Mouse (Mus musculus) heart, adult 2 months (tissue): ENCODE data around the gene Fam53b.

Experiments
- CTCF ChIP-seq: fragments of 200-600 bp; IDR thresholded peaks from 2 replicates; pipeline ENCODE4 v1.8.1; 2022; ENCODE audit warnings: antibody characterized with exemption, mild to moderate bottlenecking, moderate library complexity
- EP300 ChIP-seq: fragments of 200-500 bp; IDR thresholded peaks from 2 replicates; pipeline ENCODE4 v1.6.1; 2011; ENCODE audit warnings: low read depth, low read length, control low read depth; ENCODE audit not compliant: insufficient read depth
- POLR2A ChIP-seq: fragments of 200-500 bp; IDR thresholded peaks from 2 replicates; pipeline ENCODE4 v1.6.1; 2011; ENCODE audit warnings: mild to moderate bottlenecking, low read depth, low read length, control low read depth; ENCODE audit not compliant: insufficient read depth

DNA sequence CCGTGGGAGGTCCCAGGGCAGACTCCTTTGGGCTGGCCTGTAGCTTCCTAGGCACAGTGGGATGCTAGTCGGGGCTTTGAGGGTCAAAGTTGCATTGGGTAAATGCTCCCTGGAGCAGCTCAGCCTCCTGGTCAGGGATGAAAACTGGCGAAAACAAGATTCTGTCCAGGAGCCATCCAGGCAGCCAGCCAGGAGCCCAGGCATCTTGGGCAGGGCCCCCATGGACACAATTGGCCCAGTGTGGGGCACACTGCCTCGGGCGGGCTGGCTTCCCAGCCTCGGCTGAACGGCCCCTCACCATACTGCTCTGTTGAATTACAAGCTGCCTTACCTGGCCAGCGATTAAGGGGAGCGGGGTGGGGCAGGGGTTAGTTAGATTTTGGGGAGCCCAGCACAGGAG is 121.0 kb downstream of the Fam53b start:
- no peak for TF ChIP-seq POLR2A
- no peak for TF ChIP-seq CTCF
- no peak for TF ChIP-seq EP300
